Mouse (Mus musculus) gastrocnemius, postnatal 14 days (tissue): ENCODE data around the gene Ubtd2. TPM values are rescaled to one million over a fixed set of nuclear protein-coding genes. Genes with fewer than 3 reads are reported as not detected.

Source experiments
- DNase-seq: peaks from one replicate; pipeline ENCODE4 v3.0.0; 2021; ENCODE audit warnings: mixed read lengths
- intact Hi-C: fragments of 180-260 bp; cut with DNase I; formaldehyde crosslinking; loops from one replicate; pipeline ENCODE4 v1.15.1; 2025; ENCODE audit warnings: low total_unique reads
- total RNA-seq, 2 experiments: library from RNA; stranded (reverse); gene quantifications; 2 replicates each; pipeline ENCODE4 v1.2.3; 2021

Gene Ubtd2
- total RNA-seq, 2 experiments from 2014 or later, result 18.9 to 21.4 TPM

DNA sequence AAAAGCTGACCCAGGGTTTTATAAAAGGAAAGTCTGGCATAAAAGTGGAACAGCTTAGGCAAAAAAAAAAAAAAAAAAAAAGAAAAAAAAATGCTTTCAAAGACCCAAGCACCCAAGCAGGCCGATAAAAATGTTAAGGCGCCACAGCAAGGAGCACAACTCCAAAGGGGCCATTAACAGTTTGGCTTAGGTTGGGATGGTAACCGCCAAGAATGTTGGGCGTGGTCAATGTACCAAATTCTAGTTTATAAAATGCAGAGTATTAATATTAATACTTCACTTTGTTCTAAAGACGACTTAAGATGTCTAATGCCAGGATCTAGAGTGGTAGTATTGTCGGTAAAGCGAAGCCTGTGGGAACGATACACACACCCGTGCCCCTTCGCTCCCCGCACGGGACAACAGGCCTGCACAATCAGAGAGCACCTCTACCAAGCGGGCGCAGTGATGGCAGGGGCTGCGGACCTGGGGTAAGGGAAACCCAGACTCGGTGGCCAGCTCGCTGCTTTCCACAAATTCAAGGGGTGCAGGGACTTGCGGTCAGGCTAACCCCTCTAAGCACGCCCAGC is 855 bp upstream of the Ubtd2 start:
- intact Hi-C loops, result loop anchor here (5.0 to 10.0 kb wide), 2 partner anchors 70 to 133 kb away; no protein-coding TSS in a partner anchor
- DNase-seq, result peak; percentile 19

DNA sequence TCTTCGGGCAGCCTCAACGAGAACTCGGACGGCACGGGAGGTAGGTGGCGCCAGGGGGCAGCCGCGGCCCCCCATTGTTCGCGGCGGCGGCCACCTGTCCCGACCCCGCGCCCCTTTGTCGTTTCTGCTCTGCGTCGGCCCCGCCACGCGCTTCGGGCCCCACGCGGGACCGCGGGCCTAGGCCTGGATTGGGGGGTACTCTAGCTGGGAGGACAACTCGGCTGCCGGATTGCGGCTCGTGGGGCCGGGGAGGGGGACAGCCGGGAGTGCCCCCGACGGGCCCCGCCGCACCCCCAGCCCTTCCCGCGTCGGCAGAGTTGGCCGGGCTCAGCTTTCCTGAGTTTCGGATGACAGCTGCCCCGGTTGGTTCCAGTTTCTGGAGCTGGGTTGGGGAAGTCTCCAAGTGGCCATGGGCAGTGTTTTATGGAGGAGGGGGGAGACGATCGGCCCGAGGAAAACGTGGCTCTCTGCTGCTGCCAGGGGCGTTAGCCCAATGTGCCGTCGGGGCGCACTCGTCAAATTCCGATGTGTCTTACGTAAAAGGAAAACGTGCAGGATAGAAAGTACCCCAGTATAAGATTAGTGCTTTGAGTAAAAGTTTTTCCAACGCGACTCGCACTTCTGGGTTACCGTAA is 454 bp downstream of the Ubtd2 start:
- DNase-seq, result peak; percentile 63
- intact Hi-C loops, result loop anchor here (10.0 kb wide), 1 partner anchor 69 kb away; no protein-coding TSS in a partner anchor

DNA sequence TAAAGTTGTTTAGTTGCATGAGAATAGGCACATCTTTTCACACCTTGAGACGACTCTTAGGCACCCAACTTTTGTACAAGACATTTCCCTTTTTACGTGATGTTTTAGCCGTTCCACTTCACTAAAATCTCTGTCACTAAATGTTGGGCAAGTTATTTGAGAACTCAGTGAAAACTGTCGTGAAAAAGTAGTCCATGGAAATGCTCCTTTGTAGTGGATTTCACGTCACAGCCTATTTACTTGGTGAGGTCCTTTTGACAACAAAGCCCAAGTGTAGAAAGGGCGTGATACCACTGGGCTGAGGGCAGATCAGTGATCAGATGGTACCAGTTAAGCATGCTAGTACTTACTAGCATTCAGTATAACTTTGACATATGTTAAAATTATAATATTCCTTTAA is 1.2 kb downstream of the Ubtd2 start:
- intact Hi-C loops, result loop anchor here (10.0 kb wide), 1 partner anchor 68 kb away; no protein-coding TSS in a partner anchor

DNA sequence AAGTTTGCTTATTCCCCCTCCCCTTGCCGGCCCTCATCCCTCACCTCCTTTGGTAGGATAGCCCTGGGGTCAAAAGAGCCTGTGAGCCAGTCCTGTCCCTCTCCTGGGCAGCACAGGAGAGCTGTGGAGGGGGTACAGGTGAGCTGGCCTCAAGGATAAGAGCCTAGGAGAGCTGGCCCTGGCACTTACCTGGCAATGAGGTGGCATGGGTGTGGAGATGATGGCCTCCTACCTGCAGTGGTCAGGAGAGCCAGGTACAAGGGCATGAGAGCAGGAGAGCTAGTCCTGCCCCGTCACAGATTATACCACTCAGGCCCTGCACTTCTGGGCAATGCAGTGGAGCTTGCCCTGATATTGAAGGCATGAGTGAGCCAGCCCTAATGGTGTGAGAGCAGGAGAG is 9.1 kb downstream of the Ubtd2 start:
- intact Hi-C loops, result loop anchor here (5.0 kb wide), 1 partner anchor 33 kb away; no protein-coding TSS in a partner anchor
- DNase-seq, result no peak

More for the DNA sequence above, 1.2 kb downstream of the Ubtd2 start:
- DNase-seq, result no peak

DNA sequence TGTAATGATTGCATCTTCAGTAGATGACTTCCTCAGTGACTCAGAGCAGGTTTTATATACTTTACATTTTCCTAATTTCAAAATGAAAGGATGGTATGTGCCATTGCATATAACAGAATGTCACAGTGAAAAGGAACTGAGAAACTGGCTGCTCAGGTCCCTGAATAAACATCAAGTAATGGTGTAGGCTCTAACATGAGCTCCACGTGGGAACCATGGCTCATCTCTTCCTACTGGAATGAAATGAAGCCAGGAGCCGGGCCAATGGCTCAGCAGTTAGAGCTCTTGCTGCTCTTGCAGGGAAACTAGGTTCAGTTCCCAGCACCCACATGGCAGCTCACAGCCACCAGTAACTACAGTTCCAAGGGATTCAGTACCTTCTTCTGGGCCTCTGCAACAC is 16.8 kb downstream of the Ubtd2 start:
- no peak for DNase-seq
- intact Hi-C loops, result no loop called here

DNA sequence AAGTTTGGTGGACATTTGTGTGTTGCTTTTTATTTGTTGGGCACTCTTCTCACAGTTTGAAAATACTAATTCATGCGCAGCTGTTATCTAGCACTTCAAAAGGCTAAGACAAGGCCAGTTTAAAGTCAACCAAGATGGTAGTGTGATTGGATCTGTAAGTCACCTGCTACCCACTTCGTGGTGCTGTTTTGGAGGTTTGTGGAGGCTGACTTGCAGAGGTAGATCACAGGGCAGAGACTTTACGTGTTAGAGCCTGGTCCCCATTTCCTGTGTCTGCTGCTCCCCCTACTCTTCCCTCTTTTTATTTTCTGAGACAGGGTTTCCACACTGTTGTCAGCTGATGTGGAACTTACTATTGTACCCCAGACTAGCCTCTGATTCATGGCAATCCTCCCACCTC is 19.6 kb downstream of the Ubtd2 start:
- no peak for DNase-seq
- intact Hi-C loops, result no loop called here

DNA sequence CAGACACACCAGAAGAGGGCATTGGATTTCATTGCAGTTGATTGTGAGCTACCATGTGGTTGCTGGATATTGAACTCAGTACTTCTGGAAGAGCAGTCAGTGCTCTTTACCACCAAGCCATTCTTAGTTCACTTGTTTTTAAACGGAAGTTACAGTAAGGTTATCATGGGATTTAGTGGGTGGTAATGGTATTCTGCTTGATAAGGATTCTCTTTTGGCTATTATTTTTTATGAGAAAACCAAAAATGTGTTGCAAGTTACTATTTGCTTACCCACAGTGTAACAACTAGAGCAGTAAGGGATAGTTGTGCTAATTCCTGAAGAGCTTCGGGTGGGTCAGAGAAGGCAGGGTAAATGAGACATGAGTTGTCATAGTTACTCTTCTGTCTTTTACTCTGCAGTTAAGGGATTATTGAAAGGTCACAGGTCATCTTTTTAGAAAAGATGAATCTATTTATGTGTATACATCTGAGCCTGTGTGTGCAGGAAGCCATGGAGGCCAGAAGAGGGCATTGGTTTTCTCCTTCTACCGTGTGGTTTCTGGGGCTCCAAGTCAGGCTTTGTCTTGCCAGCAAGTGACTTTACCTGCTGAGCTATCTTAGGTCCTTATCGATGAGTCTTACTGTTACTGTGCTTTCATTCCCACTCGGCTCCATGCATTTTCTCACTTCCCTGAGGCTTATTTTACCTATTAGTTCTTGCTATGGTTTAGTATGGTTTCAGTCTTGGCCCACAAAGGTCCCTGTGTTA is 20.5 kb downstream of the Ubtd2 start:
- intact Hi-C loops, result no loop called here
- DNase-seq, result no peak

DNA sequence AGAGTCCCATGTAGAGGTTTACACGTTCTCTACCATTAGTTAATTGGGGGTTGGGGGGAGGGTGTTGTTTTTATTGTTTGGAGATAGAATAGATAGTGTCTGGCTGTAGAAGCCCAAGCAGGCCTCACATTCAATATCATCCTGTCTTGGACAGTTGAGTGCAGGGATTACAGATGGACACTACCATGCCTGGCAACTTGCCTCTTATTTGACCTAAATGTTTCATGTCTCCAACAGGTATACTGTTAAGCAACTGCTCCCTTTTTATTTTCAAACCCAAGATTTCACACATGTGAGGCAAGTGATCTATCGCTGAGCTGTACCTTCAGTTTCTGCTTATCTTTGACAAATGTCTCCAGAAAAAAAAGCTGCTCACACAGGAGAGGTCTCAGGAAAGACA is 26.4 kb downstream of the Ubtd2 start:
- intact Hi-C loops, result no loop called here
- DNase-seq, result no peak

DNA sequence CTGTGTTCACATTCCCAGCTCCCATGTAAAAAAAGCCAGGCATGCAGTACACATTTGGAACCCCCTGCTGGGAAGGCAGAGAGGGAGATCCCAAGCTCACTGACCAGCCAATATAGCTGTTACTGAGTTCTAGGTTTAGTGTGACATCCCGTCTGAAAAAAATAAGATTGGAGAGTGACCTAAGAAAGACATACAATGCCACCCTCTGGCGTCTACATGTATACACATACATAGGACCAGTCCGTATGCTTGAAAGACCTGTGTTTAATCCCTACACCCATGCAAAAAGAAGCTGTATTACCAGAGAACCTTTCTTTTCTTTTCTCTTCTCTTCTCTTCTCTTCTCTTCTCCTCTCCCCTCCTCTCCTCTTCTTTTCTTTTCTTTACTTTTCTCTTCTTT is 30.1 kb downstream of the Ubtd2 start:
- intact Hi-C loops, result no loop called here
- DNase-seq, result no peak

DNA sequence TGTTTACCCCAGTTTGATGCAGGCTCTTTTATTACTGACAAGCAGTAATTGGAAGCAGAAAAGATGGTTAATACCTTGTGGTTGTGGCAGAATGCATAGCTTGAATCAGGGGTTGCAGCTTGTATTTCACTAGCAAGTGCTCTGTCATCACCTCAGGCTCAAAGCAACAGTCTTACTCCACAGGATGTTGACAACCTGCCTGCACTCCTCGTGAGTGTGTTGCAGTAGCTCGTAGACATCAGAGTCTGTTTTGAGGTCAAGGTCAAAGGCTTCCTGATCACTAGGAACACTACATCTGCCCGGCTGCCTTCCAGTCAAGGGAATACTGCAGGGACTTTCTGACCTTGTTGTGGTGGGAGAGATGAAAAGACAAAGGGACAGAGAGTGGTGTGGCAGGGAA is 31.5 kb downstream of the Ubtd2 start:
- intact Hi-C loops, result no loop called here
- no peak for DNase-seq

DNA sequence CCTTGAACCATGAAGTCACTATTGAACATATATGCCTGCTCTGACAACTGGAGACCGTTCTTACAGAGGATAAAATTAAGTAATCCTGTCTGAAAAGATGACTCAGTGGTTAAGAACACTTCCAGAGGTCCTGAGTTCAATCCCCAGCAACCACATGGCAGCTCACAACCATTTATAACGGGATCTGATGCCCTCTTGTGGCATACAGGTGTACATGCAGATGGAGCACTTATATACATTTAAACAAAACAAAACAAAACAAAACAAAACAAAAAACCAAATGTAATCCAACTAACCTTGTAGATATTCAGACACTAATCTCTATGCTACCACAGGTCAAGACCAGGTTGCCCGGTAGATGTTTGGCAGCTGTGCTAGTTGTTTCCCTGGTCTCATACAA is 32.3 kb downstream of the Ubtd2 start:
- intact Hi-C loops, result no loop called here
- DNase-seq, result no peak

DNA sequence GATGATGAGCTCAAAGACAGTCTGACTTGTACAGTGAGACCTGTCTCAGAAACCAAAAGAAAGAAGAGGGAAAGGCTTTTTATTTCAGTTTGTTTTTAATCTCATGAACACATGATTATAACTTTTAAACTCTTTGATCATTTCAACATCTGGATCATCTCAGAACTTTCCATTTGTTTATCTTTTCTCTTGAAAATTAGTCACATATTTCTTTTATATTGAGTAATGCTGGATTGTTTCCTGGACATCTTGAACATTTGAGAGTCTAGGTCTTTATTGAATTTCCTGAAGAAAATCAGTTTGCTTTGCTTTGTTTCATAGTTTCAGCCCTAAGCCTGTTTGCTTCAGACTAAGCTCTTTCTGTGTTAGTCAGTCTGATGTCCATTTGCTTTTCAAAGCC is 33.2 kb downstream of the Ubtd2 start:
- intact Hi-C loops, result no loop called here
- DNase-seq, result no peak

DNA sequence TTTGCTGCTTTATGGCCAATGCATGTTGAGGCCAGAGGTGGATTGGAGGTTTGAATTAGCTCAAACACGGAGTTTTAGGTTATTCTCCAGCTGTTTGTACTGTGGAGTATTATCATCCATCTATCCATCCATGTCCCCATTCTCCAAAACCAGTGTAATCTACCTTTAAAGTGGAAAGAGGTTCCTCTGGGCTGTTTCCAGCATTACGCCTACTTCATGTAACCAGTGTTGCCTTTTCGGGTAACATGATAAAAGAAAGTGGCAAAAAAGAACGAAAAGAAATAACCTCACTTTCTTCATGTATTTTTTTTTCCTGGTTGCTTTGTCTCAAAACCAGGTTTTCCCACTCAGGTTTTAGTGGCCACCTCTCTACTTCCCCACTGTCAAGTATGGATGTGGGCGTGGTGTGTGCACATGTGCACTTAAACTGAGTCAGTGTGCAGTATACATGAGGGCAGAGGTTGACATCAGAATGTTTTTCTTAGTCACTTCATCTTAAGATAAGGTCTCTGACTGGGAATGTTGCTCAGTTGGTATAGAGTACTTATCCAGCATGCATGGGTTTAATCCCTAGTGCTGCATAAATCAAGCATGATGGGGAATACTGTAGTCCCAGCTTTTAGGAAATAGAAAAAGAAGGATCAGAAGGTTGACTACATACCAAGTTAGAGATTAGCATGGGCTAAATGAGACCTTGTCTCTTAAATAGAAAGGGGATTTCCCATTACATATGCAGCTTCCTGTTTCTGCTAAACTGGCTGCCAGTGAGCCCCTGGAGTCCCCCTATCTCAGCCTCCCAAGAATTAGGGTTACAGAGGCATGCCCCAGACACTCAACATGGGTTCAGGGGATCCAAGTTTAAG is 33.9 kb downstream of the Ubtd2 start:
- intact Hi-C loops, result no loop called here
- DNase-seq, result no peak

DNA sequence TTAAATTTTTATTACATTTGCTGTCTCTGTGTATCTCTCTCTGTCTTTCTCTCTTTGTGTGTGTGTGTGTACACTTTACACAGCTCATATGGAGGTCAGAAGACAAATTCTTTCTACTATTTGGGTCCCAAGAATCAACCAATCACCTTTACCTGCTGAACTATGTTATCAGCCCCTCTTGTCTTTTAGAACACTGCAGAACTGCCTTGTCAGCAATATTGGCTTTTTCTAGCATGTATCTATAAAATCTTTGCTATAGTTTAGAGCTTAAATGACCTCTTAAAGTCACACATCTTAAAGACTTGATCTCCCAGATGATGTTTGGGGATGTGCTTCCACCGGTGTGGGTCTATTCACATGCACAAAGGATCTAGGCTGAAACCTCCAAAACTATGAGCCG is 35.9 kb downstream of the Ubtd2 start:
- intact Hi-C loops, result no loop called here

DNA sequence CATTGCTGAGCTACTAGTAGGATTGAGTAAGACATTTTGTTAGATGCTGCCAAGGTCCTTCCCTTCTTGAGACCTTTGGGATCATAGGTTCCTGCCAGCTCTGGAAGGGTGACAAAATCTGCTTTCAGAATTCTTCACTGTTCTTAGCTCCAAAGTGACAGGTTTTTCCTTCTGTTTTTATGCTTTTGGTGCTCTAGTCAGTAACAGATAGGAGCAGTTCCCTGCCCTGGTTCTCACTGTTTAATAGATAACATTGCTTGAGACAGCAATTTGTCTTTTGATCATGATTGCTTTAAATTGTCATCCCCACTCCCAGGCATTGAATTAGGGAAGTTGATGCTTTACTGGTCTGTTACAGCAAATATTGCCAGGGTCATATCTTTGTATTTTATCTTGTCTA is 38.1 kb downstream of the Ubtd2 start:
- no peak for DNase-seq
- intact Hi-C loops, result no loop called here

More for the DNA sequence above, 35.9 kb downstream of the Ubtd2 start:
- DNase-seq, result no peak

DNA sequence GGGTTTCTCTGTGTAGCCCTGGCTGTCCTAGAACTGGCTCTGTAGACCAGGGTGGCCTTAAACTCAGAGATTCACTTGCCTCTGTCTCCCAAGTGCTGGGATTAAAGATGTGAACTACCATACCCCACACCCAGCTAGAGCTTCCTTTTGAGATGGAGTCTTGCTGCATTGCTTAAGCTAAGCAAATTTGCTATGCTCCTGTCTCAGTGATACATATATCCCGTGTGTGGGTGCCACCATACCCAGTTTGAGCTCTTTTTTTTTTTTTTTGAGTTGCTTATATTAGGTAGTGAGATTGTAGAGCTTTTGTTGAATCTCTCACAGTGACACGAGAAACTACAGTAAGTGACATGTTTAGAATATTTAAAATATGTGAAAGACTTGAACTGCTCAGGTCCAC is 40.1 kb downstream of the Ubtd2 start:
- no peak for DNase-seq
- intact Hi-C loops, result loop anchor here (5.0 kb wide), 1 partner anchor 33 kb away; no protein-coding TSS in a partner anchor

DNA sequence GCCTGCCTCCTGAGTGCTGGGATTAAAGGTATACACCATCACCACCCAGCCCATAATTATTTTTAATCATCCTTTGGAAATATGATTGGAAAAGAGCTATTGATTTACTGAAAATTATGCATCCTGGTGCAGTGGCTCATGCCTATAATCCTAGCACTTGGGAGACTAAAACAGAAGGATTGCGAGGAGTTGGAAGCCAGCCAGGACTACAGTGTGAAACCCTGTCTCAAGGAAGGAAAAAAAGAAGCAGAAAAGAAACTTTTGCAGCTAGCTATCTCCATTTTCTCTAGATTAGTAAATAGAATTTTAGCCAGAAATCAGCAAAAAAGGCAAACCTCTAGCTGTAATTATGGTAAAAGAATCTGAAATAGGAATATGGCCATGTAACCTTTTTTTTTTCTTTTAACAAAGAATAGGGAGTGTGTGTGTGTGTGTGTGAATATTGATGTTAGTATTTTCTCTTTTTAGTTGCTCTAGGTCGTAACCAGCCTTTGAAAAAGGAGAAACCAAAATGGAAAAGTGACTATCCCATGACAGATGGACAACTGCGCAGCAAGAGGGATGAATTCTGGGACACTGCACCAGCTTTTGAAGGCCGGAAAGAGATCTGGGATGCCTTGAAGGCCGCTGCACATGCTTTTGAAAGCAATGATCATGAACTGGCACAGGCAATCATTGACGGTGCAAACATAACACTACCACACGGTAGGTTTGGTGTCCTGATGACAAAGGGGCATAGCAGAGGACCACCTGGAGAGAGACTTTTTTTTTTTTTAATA is 43.8 kb downstream of the Ubtd2 start:
- DNase-seq, result peak; percentile 25
- intact Hi-C loops, result loop anchor here (5.0 kb wide), 1 partner anchor 37 kb away; no protein-coding TSS in a partner anchor

DNA sequence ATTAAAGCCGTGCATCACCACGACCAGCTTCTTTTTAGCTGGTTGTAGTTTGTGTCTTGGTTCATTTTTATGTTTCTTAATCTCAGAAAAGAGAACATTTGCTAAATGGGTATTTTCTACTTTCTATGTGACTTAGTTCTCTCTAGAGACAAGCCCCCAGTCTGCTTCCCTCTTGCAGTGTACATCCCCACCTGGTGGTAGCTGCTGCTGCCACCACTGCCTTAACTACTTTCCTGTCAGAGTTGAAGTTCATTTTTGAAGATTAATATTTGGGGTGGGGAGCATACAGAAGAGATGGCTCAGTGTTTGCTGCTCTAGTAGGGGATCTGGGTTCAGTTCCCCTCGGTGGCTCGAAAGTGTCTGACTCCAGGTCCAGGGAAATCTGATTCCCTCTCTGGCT is 44.8 kb downstream of the Ubtd2 start:
- intact Hi-C loops, result loop anchor here (5.0 kb wide), 1 partner anchor 38 kb away; no protein-coding TSS in a partner anchor
- DNase-seq, result no peak

DNA sequence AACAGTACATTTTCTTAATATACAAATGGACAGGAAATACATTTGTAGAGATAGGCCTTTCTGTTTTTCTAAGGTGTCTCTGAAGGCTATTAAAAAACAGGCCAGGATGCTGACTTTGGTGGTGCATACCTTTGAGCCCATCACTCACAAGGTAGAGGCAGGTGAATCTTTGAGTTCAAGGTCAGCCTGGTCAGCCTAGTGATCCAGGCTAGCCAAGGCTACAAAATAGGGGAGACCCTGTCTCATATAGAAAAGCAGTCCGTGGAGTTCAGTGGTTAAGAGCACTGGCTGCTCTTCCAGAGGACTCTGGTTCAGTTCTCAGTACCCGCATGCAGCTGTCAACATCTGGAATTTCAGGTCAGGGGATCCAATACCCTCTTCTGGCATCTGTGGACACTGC is 48.5 kb downstream of the Ubtd2 start:
- DNase-seq, result no peak
- intact Hi-C loops, result no loop called here
